Mouse (Mus musculus) heart, postnatal 4 days (tissue): ENCODE data around the gene Rpl23. TPM values are rescaled to one million over a fixed set of nuclear protein-coding genes. Genes with fewer than 3 reads are reported as not detected.
"Not testable (repeated sequence)": the region's sequence is repeated elsewhere in the genome, so short reads cannot be mapped to it uniquely, and the experiment has no call there.

Experiments
- DNase-seq: peaks from one replicate; pipeline ENCODE4 v3.0.0; 2021
- total RNA-seq, 2 experiments: library from RNA; stranded (reverse); gene quantifications; 2 replicates each; pipeline ENCODE4 v1.2.3; 2021

Gene Rpl23
- total RNA-seq, 2 experiments from 2014 or later = 738 to 764 TPM

DNA sequence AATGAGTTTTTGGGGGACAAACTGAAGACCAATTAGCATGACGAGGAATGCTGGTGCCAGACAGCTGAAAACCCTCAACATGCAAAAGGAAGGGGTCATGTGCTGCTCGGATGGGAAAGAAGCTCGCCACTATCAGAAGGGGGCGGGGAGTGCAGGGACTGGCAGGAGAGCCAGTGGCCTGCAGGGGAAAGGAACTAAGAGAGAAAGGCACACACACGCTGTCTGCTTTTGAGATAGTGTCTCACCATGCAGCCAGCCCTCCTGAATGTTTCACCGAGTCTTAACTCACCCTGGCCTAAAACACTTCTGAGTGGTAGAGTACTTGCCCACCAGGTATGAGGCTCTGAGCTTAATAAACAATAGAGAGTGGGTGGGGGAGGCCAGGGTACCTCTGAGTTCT lies 23.3 kb downstream of the Rpl23 start:
- no peak for DNase-seq

DNA sequence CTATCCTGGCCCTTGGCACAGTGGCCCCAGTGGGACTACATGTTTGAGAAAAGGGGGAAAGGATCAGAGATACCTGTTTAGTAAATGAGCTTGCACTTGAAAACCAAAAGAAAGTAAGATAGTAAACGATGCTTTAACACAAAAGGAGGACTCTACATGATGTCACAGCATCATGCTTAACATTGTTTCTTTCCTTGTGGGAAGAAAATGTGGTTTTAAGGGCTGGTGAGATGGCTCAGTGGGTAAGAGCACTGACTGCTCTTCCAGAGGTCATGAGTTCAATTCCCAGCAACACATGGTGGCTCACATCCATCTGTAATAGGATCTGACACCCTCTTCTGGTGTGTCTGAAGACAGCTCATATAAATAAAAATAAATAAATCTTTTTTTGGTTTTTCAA lies 24.1 kb downstream of the Rpl23 start:
- no peak for DNase-seq

DNA sequence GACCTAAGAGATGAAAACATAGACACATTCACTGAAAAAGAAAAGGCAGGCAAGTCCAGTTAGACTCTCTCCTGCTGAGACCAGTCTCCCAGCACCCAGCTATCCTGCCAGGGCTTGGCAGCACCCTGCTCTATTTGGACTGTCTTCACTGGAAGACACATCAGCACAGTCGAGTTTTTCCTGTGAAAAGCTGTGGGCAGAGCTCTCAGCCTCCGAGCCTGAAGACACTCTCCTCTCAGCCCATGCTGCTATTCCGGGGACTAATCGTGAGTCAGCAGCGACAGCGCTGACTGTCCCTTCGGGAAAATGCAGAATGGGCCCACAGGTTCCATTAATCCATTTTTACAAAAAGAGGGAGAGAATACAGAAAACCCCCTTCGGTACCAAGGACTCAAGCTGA lies 29.0 kb downstream of the Rpl23 start:
- DNase-seq = no peak

DNA sequence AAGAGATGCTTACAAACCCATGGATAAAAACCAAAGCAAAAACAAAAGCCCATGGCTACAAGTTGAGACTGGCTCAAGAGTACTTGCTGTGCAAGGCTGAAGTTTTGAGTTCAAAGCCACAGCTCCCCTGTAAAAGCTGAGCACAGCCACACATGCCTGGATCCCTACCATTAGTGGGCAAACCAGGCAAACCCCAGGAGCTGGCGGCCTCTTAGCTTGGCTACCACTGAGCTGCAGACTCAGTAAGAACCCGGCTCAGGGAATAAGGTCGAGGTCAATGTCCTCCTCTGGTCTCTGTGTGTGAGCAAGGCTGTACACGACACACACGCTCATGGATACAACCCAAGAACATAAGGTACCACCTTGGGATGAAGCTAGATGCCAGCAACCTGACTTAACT lies 33.7 kb downstream of the Rpl23 start:
- no peak for DNase-seq

DNA sequence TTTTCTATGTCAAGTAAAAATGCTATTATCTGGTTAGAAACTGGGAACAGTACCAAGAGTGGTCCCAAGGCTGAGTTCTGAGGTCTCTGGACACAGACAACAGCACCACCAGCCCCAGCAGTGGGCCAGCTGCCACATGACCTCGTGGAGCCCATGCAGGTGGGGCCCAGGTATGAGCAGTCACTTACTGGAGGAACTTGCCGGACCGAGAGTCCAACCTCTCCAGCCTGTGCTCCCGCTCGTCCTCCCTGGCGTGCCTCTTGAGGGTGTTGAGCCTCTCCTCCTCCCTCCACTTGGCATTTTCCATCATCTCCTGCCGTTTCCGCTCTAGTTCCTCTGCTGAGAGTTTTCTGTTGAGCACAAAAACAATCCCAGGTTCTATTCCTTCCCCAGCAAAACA lies 34.5 kb downstream of the Rpl23 start:
- DNase-seq = peak; percentile 19

DNA sequence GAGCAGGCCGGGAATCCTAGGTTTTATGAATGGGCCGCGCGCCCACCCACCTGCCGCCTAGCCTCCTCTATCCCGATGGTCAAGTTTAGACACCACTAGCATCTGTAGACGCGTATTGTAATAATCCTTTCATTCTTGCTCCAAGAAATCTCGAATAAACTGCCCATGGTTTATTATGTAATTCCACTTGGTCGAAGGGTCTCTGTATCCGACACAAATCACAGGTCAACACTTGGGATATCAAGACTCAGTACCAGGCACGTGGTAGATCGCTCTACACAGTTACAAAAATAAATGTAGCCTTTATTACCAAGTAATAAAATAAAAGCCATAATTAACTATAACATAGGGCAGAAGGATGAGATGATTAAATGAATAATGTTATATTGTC lies 36.9 kb downstream of the Rpl23 start:
- DNase-seq = no peak

DNA sequence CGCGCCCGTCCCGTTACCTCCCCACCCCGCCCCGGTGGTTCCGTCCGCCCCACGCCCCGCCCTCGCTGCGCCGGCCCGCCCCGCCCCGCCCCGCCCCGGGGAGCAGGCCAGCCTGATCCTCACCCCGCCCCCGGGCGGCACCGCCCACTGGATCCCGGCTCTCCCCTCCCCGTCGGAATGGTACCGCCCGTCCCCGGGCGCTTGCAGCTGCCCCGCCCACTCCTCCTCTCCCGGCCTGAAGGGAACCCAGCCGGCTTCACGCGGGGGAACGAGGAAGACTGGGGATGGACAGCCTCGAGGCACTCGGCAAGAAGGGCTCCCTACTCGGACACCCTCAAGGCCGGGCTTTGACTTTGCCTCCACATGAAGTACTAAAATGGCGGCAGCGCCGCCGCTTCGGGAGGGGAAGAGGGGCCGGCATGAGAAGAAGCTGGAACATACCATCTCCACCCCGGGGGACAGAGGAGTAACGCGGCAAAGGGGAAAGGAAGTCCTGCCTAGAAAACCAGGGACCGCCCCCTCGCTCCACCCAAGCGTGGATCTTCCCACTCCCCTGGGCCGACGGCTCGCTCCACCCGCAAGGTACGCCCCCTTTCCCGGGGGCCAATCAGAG lies 37.4 kb downstream of the Rpl23 start:
- DNase-seq = peak; percentile 98

DNA sequence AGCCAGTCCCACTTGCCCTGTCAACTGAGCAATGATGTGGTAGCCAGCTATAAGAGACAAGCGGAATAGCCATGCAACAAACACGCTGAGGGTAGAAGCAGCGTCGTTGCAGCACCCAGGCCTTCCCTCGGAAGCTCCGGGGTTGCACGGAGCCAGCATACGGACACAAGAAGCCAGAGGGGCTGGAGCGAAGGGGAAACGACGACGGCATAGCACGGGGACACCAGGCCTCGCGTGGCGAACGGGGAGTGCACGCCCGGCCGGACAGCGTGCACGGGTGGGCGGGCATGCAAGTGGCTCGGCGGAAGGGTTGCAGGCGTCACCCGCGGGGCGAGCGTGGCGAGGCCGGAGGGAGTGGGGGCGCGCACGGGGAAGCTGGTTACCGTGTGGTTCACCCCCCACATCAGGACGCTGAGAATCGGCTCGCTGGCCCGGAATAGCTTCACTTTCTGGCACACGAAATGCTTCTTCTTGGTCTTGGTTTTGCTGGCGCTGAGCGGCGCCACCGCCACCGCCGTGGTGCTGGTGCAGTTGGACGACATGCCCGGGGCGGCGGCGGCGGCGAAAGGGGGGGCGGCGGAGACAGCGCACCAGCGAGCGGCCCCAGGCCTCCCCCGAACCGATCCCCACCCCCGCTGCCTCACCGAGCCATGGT lies 38.0 kb downstream of the Rpl23 start, which contains the start of gene Pip4k2b:
Gene Pip4k2b (minus strand): TSS at position 642 of the 655 bp plus-strand sequence.
- peak; percentile 69 for DNase-seq

DNA sequence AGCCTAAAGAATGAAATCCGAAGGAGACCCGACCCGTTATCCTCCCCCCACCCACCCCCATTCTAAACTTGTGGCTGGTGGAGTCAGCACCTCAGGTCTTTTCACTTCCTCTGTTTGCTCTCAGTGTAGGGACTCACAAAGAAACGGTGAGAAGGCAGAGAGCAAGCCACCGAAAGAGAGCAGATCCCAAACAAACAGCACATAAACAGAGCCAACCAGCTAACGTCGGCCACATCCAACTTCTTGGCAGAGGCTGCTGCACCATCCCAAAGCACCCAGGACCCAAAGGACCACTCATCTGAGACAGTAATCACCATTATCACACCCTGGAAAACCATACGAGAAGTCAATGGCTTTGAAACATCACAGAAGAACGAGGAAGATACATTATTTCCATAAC lies 38.8 kb downstream of the Rpl23 start:
- no peak for DNase-seq

DNA sequence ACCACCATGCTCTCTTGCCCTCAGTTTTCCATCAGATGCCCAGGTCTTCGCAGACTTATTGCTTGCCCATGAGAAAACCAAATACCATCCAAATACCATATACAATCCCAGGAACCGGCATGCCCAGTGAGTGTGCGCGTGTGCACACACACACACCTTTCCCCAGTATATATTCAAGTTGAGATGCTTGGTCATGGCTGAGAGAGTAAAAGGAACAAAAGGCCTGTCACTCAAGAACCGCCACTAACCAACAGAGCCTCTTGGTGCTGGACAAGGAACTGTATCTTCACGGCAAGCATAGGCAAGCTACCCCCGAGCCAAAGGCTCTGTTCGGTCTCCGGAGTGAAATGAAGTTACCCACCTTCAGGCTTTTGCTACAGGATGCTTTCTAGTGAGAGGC lies 39.6 kb downstream of the Rpl23 start:
- no peak for DNase-seq

DNA sequence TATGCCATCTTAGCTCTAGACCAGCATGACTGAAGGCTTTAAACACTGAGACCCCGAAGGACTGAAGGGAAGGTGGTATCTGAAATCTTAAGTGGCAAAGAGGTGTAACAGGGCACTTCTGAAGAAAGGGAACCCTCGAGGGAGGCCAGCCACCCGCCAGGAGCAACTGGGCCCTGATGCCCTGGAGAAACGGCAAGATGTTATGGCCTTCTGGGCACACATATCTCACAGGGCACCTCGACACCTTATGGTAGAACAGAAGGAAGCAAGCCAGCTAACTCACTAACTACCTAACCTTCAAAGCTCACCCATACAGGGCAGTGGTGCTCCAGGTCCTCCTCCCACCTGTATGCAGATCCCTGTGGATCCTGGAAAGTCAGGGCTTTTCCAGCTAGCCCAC lies 40.1 kb downstream of the Rpl23 start:
- no peak for DNase-seq

DNA sequence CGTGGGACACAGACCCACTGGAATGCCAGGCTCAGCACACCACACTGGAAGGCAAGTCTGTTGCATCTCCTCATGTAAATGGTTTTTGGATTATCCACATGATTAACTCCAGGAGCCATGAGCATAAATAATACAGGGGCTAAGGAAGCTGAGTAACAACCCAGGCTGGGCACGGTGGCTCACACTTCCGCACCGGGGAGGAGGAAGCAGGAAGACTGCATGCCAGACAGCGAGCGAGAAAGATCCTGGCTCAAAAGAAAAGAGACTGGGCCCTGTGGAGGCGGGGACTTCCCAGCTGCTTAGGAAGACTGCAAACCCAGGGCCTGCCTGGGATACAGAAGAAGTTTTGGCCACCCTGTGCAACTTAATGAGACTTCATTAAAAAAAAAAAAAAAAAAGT lies 42.0 kb downstream of the Rpl23 start:
- peak; percentile 31 for DNase-seq

DNA sequence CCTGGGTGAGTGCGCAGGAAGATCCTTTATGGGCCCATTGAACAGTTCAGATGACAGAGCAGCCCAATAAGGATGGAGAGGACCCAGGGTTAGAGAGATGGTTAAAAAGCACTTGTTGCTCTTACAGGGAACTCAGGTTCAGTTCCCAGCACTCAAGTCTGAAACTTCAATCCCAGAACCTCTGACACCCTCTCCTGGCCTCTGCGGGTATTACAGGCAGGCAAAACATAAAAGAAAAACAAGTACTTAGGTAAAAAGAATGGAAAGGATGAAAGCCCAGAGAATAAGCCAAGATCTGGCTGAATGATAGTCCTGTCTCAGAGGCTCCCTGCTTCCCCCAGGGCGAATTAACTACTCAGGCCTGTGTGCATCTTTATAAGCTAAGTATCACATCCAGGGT lies 43.1 kb downstream of the Rpl23 start:
- DNase-seq = no peak

DNA sequence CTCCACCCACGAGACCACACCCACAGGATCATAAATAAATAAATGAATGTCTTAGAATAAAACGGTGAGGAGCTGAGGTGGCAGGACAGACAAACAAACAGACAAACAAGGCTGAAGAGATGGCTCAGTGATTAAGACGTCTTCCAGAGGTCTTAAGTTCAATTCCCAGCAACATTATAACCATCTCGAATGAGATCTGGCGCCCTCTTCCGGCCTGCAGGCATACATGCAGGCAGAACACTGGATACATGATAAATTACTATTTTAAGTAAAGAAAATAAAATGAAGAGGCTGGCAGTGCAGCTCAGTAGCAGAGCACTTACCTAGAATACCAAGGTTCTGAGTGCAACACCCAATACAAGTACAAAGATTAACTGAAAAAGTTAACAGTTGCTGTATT lies 43.5 kb downstream of the Rpl23 start:
- no peak for DNase-seq

DNA sequence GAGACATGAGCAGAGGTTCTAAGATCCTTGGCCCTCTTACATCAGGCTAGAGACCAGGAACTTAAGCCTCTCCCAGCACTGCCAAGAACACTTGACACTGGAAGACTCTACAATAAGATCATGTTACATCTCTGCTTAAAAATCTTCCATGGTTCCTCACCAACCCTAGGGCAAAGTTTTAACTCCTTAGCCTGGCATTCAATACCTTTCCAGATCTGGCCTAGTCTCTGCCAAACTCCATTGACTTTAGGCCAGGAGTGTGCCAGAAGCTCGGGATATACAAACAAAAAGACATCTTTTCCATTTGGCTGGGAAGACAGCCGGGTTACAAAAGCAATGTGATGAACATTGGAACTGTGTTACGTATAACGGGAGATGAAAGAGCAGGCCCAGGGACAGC lies 44.6 kb downstream of the Rpl23 start:
- DNase-seq = no peak

DNA sequence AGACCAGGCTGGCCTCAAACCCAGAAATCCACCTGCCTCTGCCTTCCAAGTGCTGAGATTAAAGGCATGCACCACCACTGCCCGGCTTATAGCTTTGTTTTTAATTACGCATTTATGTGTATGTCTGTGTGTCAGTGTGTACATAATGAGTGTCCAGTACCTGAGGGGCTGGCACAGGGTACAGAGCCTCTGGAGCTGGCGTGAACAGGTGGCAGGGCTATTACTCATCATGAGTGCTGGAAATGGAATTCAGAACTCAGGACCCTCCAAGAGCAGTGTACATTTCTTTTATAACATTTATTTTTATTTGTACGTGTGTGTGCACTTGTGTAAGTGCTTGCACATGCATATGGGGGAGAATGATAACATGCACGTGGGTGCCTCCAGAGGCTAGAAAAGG lies 45.6 kb downstream of the Rpl23 start:
- DNase-seq = no peak

DNA sequence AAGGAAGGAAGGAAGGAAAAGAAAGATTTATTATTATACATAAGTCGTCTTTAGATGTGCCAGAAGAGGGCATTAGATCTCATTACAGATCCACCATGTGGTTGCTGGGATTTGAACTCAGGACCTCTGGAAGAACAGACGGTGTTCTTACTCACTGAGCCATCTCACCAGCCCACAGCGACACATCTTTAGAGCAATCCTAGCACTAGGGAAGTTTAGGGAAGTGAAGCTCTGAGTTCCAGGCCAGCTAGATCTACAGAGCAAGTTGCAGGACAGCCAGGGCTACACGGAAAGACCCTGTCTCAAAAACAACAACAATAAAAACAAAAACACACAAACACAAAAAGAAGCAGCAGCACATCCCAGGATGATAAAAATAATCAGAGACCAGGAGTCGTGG lies 47.4 kb downstream of the Rpl23 start:
- not testable (repeated sequence) for DNase-seq

DNA sequence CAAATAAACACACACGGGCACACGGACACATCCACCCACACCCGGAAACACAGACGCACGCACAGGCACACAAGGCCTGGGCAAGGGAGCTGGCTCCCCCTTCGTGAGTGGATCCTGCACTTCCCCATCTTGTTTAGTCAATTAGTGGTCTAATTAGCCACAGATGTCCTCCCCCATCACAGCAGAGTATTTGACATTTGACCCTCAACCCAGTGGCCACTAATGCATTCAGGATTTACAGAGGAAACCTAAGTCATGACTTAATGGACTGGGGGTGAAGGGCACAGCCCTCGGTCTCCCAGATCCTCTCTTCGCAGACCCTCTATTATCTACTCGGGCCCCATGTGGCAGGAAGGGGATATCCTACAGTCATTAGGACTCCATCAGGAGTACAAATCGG lies 48.5 kb downstream of the Rpl23 start:
- no peak for DNase-seq

DNA sequence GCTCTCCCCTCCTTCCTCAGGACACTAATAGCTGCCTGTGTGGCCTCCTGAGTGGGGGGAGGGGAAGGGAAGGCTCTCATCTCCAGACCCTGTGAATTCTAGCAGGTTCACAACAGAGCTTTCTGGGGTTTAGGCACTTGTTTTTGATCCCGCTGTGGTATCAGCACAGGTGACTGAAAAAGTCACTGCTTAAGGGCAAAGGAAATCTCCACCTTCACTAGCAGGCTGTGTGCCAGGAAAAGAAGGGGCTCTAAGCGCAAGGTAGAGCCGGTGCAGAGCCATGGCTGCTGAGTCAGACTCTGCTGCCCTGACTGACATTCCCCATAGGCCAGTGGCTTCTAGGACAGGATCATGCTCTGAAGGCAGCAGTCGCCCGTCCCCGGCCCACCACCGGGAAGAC lies 53.5 kb downstream of the Rpl23 start:
- DNase-seq = no peak

DNA sequence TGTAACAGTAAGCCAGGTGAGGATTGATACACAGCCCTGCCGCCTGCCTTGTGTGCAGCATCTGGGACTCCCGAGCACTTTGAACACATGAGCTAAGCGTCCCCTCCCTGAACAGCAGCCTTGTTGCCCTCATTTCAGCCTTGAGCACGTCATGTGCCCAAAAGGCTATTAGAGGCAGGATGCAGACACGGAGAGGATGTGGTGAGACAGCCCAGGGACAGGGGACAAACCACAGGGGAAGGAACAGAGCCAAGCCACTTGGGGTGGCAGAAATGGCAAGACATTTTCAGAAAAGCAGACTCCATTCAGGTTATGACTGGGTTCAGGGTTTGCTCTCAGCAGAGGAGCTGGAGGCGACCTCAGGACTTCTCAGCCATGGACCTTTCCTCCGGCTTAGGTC lies 53.9 kb downstream of the Rpl23 start:
- DNase-seq = no peak
